Mouse (Mus musculus) midbrain, embryonic 14.5 days (tissue): Measurements from ENCODE around the gene Smo. TPM values are rescaled to one million over a fixed set of nuclear protein-coding genes. Genes with fewer than 3 reads are reported as not detected.
A peak's percentile ranks its signal among the peaks of the same experiment; 100 is the strongest.

Experiments used
- ATAC-seq: fragments of 200-750 bp; cut with Nextera tagmentation; 2 replicates; pipeline ENCODE4 v1.8.0; 2017; ENCODE audit warnings: moderate number of reproducible peaks, moderate library complexity; ENCODE audit not compliant: low FRiP score, low TSS enrichment
- DNase-seq: peaks from one replicate; pipeline ENCODE4 v3.0.0-alpha.2; 2015
- H3K27ac ChIP-seq: fragments of 300-500 bp; sonication (generic); replicated peaks from 2 replicates; pipeline ENCODE4 v1.5.1; 2014; ENCODE audit warnings: mild to moderate bottlenecking, low read depth, low read length, moderate library complexity
- H3K27me3 ChIP-seq: fragments of 300-500 bp; sonication (generic); 2 replicates; pipeline ENCODE4 v1.6.1; 2014; ENCODE audit warnings: low read length, control low read depth, mixed read lengths; ENCODE audit not compliant: control insufficient read depth, insufficient read depth
- H3K36me3 ChIP-seq: fragments of 300-500 bp; sonication (generic); 2 replicates; pipeline ENCODE4 v1.6.1; 2014; ENCODE audit warnings: low read length, control low read depth; ENCODE audit not compliant: control insufficient read depth, insufficient read depth
- H3K4me1 ChIP-seq: fragments of 300-500 bp; sonication (generic); 2 replicates; pipeline ENCODE4 v1.6.1; 2014; ENCODE audit warnings: mild to moderate bottlenecking, antibody characterized with exemption, low read length, control low read depth; ENCODE audit not compliant: control insufficient read depth, insufficient read depth
- H3K4me2 ChIP-seq: fragments of 300-500 bp; sonication (generic); 2 replicates; pipeline ENCODE4 v1.6.1; 2014; ENCODE audit warnings: mild to moderate bottlenecking, low read length, moderate library complexity
- H3K4me3 ChIP-seq: fragments of 300-500 bp; sonication (generic); replicated peaks from 2 replicates; pipeline ENCODE4 v1.5.1; 2014; ENCODE audit warnings: low read depth, low read length
- H3K9ac ChIP-seq: fragments of 300-500 bp; sonication (generic); replicated peaks from 2 replicates; pipeline ENCODE4 v1.6.1; 2014; ENCODE audit warnings: mild to moderate bottlenecking, low read length, moderate library complexity
- H3K9me3 ChIP-seq: fragments of 300-500 bp; sonication (generic); 2 replicates; pipeline ENCODE4 v1.6.1; 2016; ENCODE audit warnings: low read length, control low read depth, mixed read lengths; ENCODE audit not compliant: control insufficient read depth
- WGBS: fragments of 180-500 bp; shearing (Covaris S2); extraction: QIAGEN DNeasy Blood & Tissue Kit; methylation state at CpG from one replicate; pipeline ENCODE4 v1.1.7; 2014; 5-methylcytosine and 5-hydroxymethylcytosine counted together
- polyA plus RNA-seq: library from polyadenylated mRNA; unstranded; fragments of >200 nt; fragmentation: Nextera tagmentation; extraction: Ambion mirVana; gene quantifications from 2 replicates; pipeline ENCODE4 v1.2.1, GENCODE M21; 2014

The Smo gene
- polyA plus RNA-seq, 1 experiment from 2014 or later: 14.4 TPM

DNA sequence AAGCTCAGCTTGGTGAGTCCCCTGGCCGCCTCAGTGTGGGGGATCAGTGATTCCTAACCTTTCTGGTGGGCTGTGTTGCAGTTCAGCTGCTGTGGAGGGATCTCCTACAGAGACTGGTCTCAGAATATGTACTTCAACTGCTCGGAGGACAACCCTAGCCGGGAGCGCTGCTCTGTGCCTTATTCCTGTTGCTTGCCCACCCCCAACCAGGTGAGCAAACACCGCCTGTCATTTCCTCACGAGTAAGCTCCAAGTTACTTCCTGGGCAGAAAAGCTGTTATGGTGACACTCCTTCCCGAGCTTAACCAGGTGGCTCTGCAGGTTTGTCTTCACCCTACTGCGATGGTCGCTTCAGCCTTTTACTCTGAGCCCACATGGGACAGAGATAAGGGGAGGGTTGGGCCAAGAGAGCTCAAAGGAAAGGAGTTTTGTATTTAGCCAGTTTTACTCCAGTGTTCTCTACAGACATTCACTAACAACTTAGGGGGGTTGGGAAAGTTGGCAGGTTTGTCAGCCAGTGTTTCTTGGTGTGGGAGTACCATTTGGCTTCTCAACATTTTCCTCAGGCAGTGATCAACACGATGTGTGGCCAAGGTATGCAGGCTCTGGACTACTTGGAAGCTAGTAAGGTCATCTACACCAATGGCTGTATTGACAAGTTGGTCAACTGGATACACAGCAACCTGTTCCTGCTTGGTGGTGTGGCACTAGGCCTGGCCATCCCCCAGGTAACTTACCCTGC lies 18.5 kb upstream of the Smo start:
- Histone ChIP-seq H3K27ac (no peak overlapping the region), H3K9ac (no peak overlapping the region), H3K27me3 (no peaks in the 10 kb centered on the region), H3K4me2 (no peak overlapping the region), H3K9me3 (no peaks in the 10 kb centered on the region), H3K36me3 (no peaks in the 10 kb centered on the region), H3K4me1 (peaks cover 13% of the 10 kb centered on the region), H3K4me3 (no peak overlapping the region)
- ATAC-seq: no peak
- WGBS: 82% methylated on average over 10 of the region's 10 CpGs
- DNase-seq: no peak

DNA sequence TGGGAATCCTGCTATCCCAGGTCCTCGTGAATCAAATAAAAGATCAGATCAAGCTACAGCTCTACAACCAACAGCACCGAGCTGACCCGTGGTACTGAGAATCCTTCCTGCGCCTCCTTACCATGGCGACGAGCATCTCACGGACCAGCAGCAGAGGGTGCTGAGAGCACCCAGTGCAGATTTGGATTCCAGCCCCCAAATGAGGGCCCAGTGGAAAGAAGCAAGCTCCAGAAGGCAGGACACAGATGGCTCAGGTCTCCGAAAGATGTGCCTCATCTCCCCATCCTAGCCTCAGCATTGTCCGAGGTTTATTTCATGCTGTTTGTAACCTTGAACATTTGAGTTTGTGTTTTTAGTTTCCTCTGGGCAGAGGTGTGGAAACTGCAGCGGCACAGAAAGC lies 17.8 kb upstream of the Smo start:
- Histone ChIP-seq H3K9ac (peak overlapping the region; percentile 26; the same call in 1 of the 2 replicates), H3K27ac (no peak overlapping the region), H3K9me3 (no peaks in the 10 kb centered on the region), H3K4me1 (peaks cover 13% of the 10 kb centered on the region), H3K4me3 (no peak overlapping the region), H3K4me2 (peak overlapping the region; percentile 42), H3K36me3 (no peaks in the 10 kb centered on the region), H3K27me3 (no peaks in the 10 kb centered on the region)
- DNase-seq (no peak), ATAC-seq (no peak)
- 49% methylated on average over 10 of the region's 10 CpGs for WGBS

DNA sequence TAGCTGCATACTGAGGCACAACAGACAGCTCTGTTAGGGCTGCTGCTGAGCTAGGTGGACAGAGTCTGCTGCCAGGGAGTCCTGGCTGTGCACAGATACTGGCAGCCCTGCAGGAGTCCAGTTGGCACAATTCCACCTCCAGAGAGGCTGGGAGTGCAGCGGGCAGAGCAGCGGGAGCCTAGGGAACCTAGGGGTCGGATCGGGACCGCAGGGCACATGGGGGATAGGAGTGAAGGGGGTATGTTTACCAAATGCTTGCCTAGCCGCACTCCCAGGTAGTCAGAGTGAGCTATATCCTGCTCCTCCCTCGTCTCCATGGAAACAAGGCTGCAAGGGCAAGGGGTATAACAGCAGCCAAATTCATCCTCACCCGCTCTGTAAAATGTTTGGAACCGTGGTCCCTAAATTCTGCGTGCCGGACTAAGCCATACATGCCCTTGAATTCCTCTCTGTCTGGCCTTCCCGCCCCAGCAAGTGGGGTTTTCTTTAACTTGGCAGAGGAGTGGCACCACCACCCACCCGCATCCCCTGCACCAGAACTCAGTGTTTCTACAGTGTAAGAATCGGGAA lies 17.3 kb upstream of the Smo start:
- WGBS: 19% methylated on average over 14 of the region's 14 CpGs
- H3K9me3 ChIP-seq: no peaks in the 10 kb centered on the region
- no peak overlapping the region for H3K27ac ChIP-seq
- peaks cover 13% of the 10 kb centered on the region for H3K4me1 ChIP-seq
- no peaks in the 10 kb centered on the region for H3K36me3 ChIP-seq
- H3K4me2 ChIP-seq: peak overlapping the region; percentile 42
- DNase-seq (peak; percentile 70), ATAC-seq (peak; percentile 66)
- H3K27me3 ChIP-seq: no peaks in the 10 kb centered on the region
- H3K9ac ChIP-seq: peak overlapping the region; percentile 26; the same call in 1 of the 2 replicates
- 0 out of 2 replicates have a peak overlapping the region, but pooled peaks have one; percentile 1 for H3K4me3 ChIP-seq

DNA sequence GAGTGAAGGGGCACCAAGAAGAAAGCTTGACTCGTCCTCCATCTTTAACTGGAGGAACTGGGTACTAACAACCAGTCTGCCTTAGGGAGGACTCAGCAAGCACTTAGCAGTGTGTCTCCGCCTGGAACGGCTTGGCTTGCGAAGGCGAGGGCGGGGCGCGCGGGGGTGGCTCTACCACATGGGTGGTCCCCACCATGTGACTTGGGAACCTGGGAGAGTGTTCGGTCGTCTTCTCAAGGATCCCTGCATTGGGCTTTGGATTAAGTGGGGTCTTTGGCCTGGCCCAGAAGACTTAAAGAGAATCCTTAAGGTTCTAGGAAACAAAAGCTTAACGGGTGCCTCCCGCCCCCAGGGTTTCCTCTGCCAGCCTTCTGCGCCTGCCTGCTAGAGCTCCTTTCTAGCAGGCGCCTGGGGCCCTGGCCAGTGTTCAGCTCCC lies 16.4 kb upstream of the Smo start:
- peak overlapping the region; percentile 49 for H3K4me2 ChIP-seq
- no peaks in the 10 kb centered on the region for H3K9me3 ChIP-seq
- H3K27me3 ChIP-seq: no peaks in the 10 kb centered on the region
- peak overlapping the region; percentile 16 for H3K4me3 ChIP-seq
- no peaks in the 10 kb centered on the region for H3K36me3 ChIP-seq
- WGBS: 2% methylated on average over 15 of the region's 15 CpGs
- ATAC-seq: peak; percentile 75; the same call in 1 of the 2 replicates
- H3K4me1 ChIP-seq: peaks cover 13% of the 10 kb centered on the region
- 0 out of 2 replicates have a peak overlapping the region, but pooled peaks have one; percentile 2 for H3K9ac ChIP-seq
- DNase-seq: peak; percentile 65
- H3K27ac ChIP-seq: no peak overlapping the region

DNA sequence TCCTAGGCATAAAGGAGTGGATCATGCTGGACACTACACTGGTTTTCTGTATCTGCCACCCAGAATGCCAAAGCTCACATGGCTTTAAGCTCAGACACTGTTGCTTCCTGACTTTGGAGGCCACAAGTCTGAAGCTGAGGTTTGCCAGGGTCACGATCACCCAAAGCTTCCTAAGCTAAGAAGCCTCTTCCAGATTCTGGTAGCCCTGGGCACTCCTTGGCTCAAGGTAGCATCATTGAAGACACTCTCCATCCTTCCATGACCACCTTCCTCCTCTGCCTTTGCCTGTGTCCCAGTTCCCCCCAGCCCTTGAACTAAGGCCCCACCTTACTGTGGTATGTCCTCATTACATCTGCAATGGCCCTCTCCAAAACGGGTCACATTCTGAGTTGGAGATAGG lies 13.4 kb upstream of the Smo start:
- DNase-seq (no peak), ATAC-seq (no peak)
- no peak overlapping the region for H3K9ac ChIP-seq
- H3K4me2 ChIP-seq: no peak overlapping the region
- no peaks in the 10 kb centered on the region for H3K36me3 ChIP-seq
- peaks cover 13% of the 10 kb centered on the region for H3K4me1 ChIP-seq
- 82% methylated on average over 2 of the region's 2 CpGs for WGBS
- no peak overlapping the region for H3K4me3 ChIP-seq
- H3K27ac ChIP-seq: no peak overlapping the region
- H3K27me3 ChIP-seq: no peaks in the 10 kb centered on the region
- H3K9me3 ChIP-seq: no peaks in the 10 kb centered on the region

DNA sequence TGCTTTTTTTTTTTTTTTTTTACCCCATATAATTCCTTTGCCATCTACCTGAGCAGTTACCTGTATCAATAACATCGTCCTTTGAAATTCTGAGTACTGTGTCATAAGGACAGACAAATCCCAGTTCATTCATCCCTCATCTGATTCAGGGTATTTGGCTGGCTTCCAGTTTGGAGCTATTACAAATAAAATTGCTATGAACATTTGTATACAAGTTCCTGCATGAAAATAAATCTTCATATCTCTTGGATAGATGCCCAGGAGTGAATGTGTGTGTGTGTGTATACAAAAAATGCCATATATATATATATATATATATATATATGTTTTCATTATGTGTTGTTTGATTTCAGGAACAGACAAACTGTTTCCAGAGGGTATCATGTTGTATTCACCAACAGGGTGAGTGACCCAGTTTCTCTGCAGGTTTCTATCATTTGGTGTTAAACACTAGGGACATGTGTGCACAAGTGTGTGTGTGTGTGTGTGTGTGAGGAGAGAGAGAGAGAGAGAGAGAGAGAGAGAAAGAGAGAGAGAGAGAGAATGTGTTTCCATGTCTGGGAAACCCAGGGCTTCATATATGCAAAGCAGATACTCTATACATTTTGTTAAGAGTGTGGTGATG lies 8.6 kb upstream of the Smo start:
- DNase-seq: no peak
- no peak overlapping the region for H3K4me3 ChIP-seq
- no peaks in the 10 kb centered on the region for H3K9me3 ChIP-seq
- 74% methylated on average over 1 of the region's 1 CpGs for WGBS
- H3K4me2 ChIP-seq: no peak overlapping the region
- H3K36me3 ChIP-seq: no peaks in the 10 kb centered on the region
- H3K4me1 ChIP-seq: no peaks in the 10 kb centered on the region
- H3K27me3 ChIP-seq: no peaks in the 10 kb centered on the region
- ATAC-seq: no peak
- no peak overlapping the region for H3K27ac ChIP-seq
- H3K9ac ChIP-seq: no peak overlapping the region

DNA sequence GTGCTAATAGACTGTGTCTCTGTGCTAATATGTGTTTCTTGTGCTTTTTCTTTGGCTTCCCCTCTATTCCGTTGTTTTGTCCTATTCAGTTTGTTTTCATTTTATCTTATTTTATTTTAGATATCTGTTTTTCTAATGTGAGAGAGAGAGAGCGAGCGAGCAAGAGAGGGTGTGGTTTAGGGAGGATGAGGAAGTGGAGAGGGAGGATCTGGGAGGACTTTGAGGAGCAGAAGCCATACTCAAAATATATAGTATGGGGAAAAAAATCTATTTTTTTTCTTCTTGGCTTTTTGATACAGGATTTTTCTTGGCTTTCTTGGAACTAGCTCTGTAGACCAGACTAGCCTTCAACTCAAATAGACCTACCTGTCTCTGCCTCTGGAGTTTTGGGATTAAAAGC lies 7.3 kb upstream of the Smo start:
- 84% methylated on average over 3 of the region's 3 CpGs for WGBS
- Histone ChIP-seq H3K4me1 (no peaks in the 10 kb centered on the region), H3K36me3 (no peaks in the 10 kb centered on the region), H3K9ac (no peak overlapping the region), H3K27me3 (no peaks in the 10 kb centered on the region), H3K9me3 (no peaks in the 10 kb centered on the region), H3K4me2 (no peak overlapping the region), H3K4me3 (no peak overlapping the region), H3K27ac (no peak overlapping the region)
- DNase-seq: no peak
- no peak for ATAC-seq

DNA sequence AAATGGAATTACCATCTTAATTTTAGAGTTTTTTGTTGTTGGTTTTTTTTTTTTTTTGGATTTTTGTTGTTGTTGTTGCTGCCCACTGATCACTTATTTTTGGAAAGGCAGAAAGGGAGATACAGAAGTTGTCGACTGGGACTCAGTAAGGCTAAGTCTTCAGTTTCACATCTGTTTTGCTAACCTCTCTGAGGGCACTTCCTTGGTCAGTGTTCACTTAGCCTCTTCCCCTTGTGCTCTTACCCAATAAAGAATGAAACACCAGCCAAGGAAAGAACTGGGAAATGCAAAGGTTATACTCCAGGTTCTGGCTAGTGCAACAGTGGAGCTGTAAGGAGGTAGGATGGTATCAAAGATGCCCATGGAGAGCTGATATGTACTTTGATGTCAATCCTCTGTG lies 5.8 kb upstream of the Smo start:
- no peak overlapping the region for H3K4me3 ChIP-seq
- no peaks in the 10 kb centered on the region for H3K9me3 ChIP-seq
- H3K27ac ChIP-seq: no peak overlapping the region
- 80% methylated on average over 1 of the region's 1 CpGs for whole genome bisulfite sequencing
- no peaks in the 10 kb centered on the region for H3K36me3 ChIP-seq
- H3K4me2 ChIP-seq: no peak overlapping the region
- H3K9ac ChIP-seq: no peak overlapping the region
- H3K4me1 ChIP-seq: no peaks in the 10 kb centered on the region
- H3K27me3 ChIP-seq: no peaks in the 10 kb centered on the region
- ATAC-seq: no peak
- no peak for DNase-seq
